Mouse (Mus musculus): ENCODE measurements around the gene Vhl. TPM values are rescaled to one million over a fixed set of nuclear protein-coding genes. Genes with fewer than 3 reads are reported as not detected.

Gene Vhl
- total RNA-seq (2021): 10 to 100 TPM in 1 of 2 experiments, 1 to 10 TPM in 1; 9.3 to 11.1 TPM
- long read RNA-seq, experiment 1, transcript Vhl-201 (3 exons, 2,792 nt): major isoform, 12 of 13 reads
- long read RNA-seq, experiment 1, partial matches to known transcripts: 0 of 13 reads
- long read RNA-seq, experiment 1, other reads (novel, unspliced or antisense): 1 of 13 reads
- long read RNA-seq, experiment 2, partial matches to known transcripts: 0 of 3 reads
- long read RNA-seq, experiment 2, other reads (novel, unspliced or antisense): 0 of 3 reads

DNA sequence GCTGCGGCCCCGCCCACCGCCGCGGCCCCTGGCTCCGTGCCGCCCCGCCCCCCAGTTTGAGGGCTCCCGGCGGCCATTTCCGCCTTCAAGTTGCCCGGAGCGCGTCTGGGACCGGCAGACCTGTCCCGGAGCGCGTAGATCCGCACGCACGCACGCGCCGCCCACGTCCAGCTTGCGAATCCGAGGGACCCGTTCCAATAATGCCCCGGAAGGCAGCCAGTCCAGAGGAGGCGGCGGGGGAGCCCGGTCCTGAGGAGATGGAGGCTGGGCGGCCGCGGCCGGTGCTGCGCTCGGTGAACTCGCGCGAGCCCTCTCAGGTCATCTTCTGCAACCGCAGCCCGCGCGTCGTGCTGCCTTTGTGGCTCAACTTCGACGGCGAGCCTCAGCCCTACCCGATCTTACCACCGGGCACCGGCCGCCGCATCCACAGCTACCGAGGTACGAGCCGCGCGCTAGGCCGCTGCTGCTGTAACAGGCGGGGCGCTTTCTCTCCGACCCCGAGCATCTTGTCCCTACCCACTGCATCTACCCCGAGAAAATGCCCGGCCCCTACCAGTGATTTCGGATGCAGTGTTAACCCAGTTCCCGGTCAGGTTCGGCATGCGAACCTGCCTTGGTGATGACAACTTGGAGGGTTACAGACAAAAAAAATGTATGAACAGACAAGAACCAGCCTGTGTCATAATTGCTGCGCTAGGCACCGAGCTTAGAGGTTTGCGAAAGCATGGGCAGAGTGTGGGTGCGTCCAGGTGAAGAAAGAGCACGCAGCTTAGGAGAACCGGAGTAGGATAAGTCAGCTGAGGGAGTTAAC is at the start of gene Vhl:
TSS of gene Vhl (plus strand) at position 19 of the 811 bp plus-strand sequence.
- peak; percentile 93 to 95 for DNase-seq

DNA sequence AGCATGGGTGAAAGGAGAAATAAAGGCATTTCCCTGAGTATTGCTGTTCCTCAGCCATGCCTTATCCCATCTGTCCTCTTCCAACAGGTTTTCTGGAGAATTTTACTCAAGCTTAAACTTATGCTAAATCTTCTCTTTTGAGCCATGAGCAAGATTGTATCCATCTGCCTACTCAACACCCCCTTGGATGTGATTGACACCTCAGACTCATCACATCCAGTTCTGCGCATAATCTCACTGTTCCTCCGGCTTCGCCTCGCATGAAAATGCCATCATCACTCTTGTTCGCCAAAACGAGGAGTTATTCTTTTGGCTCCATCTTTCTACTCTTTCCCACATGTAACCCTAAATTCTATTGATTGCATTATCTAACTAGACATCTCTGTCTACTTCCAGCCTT is 47.7 kb upstream of the Vhl start:
- no peak for DNase-seq

DNA sequence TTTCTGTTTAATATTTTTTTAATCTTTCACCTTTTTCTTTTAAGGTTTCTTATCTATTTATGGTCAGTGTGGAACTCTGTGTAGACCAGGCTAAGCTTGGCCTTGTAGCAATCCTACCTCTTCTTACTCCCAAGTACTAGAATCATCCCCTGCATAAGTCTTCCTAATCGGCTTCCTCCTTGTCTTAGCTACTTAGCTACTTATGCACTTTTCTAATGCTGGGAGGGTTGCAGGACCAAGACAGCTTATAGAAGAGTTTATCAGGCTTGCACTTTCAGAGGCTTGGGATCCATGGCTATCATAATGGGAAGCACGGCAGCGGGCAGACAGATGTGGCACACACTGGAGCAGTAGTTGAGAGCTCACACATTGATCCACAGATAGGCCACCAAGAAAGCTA is 44.5 kb upstream of the Vhl start:
- DNase-seq: no peak

DNA sequence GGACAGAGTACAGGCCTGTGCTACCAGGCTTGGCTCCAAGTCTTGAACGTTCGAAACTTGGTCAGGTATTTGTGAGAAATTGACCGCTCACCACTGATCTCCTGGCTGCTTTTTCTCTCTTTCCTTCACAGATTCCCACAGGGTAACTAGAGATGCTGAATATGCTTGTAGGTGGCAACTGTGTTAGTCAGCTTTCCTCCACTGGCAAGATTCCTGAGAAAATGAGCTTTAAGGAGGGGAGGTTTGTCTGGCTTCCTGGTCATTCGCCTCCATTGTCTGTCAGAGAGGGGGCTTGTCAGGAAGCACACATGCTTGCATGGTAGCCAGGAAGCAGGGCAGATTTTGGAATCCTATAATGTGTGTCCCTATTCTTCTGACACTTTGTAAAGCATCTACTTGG is 40.7 kb upstream of the Vhl start:
- DNase-seq: no peak

DNA sequence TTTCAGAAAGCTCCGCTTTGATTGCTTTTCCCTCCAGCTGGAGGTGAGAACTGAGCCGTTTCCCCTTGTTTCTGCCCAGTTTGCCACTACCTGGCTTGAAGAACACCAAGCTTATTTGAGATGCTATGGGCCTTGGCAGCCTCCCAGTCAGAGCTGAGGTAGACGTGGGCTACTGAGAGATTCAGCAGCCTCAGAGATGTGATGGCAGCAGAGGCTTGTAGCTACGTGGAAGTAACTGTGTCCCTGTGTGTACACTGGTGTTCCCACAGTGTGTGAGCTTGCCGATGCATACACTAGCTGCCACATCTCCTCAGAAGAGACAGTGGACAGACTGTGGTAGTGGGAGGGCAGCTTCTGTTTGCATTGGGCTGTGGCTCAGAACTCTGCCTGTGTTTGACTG is 38.7 kb upstream of the Vhl start:
- no peak for DNase-seq

DNA sequence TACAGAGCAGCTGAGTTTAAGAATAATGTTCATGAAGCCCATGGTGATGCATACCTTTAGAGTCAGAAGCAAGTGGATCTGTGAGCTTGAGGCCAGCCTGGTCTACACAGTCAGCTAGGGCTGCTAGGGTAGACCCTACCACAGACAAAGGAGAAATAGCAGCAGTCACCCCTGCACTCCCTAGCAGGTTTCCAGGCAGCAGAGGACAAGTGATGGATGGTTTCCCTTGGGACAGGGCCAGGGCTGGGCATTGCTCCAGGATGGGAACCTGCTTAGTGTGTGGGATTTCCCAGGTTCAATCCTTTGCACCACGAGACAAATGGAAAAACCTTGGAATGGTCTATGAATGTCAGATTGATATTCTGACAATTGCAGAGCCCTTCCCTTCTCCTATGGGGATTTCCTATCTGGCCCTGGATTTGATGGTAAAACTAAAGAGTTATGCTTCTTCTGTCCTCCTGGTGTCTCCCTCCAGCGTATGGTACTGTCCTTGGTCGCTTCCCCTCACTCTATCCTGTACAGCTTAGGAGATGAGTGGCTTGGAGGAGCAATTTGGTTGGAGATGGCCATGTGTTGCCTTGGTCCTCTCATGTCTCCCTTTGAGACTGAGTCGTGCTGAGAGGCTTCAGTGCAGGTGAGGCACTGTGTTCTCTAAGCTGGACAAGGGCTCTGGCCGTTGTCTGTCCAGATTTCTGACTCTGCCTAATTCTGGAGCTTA is 37.1 kb upstream of the Vhl start:
- DNase-seq: peak; percentile 9 to 24

DNA sequence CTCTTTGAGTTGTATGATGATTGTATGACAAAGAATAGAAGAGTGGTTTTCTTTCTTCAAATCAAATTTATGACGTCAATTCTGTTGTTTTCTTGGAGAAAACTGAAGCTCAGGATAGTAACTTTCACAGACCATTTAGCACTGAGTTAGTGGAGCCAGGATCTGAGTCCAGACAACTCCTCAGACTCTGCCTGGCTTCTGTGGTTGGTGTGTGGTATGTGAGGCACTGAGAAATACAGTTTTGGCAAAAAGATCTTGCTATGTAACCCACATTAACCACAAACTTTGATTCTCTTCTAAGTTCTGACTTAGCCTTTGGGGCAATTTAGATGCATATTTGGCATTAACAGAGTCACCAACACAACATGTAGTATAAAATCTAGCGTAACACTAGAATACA is 31.1 kb upstream of the Vhl start:
- no peak for DNase-seq

DNA sequence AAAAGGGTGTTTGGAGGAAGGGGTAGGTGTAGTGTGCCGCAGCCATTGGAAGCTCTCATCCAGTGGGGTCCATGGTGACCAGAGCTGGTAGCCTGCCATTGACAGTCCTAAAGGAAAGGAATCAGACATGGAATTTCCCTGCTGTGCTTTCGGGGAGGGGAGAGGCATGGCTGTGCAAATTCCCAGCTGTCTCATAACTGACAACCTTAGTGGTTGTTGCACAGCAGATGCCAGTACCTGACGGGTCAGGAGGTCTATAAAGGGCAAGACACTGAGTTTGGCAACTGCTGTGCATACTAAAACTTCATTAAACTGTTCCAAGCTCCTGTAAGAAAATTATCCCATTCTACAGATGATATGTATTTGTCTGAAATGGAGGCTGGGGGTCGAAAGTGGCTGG is 25.8 kb upstream of the Vhl start:
- no peak for DNase-seq

DNA sequence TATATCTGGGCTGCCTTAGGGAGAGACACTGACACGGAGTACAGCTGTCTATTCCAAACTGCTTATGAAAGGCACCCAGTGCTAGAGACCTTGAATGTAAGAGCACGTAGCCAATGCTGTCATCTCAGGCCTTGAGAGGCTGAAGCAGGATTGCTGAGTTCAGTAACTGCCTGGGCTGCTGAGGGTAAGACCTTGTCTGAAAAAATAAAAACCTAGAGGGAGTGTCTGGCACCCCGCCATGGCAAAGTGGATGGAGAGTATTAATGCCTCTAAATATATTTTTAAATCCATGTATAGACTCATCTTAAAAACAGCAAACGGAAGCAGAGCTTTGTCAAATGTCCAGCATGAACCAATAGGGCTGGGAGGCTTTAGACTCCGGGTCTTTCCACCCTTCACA is 23.9 kb upstream of the Vhl start:
- DNase-seq: no peak

DNA sequence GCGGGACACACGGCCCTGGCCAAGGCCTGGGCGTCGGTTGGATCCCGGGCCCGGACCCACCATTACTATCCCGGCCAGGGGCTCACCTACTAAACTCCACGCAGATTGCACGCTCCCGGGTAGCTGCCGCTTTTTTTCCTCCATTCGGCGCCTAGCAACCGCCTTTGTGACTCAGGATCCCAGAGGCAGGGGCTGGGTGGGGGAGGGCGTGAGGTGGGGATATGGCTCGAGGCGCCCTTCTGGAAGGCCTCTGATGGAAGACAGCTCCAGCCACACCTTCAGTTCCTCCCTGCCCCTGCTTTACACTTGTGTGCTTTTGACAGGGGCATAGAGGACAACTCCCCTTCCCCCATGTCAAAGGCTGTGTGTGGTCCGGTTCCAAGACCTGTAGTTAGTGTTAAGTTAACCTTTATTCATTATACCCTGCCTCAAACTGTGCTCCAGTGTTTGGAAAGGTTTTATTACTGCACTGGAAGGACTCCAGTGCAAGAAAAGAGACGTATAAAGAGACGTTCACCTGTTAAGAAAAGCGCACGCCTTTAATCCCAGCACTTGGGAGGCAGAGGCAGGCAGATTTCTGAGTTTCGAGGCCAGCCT is 23.1 kb upstream of the Vhl start, which contains the start of gene Fancd2os:
TSS of gene Fancd2os (minus strand) at position 173 of the 597 bp plus-strand sequence.
- DNase-seq: no peak

DNA sequence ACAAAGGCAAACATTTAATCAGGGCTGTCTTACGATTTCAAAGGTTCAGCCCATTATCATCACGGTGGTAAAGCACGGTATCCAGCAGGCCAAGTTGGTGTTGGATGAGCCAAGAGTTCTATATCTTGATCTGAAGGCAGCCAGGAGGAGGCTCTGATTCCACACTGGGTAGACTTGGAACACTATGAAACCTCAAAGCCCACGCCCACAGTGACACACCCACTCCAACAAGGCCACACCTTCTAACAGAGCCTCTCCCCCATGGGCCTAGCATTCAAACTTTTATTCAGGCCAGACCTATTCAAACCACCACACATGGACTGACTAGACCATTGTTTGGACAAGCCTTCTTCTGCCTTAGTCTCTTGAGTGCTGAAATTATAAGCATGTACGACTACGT is 20.9 kb upstream of the Vhl start:
- no peak for DNase-seq

DNA sequence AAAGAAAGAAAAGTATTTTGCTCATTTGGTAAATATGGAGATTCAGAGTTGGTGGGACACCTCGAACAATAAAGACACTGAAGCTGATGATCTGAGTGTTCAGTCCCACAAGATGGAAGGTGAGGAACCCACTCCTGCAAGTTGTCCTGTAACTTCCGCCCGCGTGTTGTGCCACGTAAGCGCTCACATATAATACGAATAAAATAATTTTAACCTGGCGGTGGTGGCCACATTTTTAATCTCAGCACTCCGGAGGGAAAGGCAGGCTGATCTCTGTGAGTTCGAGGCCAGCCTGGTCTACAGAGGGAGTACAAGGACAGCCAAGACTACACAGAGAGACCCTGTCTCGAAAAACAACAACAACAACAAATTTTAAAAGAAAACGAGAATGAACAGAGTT is 19.8 kb upstream of the Vhl start:
- DNase-seq: no peak

DNA sequence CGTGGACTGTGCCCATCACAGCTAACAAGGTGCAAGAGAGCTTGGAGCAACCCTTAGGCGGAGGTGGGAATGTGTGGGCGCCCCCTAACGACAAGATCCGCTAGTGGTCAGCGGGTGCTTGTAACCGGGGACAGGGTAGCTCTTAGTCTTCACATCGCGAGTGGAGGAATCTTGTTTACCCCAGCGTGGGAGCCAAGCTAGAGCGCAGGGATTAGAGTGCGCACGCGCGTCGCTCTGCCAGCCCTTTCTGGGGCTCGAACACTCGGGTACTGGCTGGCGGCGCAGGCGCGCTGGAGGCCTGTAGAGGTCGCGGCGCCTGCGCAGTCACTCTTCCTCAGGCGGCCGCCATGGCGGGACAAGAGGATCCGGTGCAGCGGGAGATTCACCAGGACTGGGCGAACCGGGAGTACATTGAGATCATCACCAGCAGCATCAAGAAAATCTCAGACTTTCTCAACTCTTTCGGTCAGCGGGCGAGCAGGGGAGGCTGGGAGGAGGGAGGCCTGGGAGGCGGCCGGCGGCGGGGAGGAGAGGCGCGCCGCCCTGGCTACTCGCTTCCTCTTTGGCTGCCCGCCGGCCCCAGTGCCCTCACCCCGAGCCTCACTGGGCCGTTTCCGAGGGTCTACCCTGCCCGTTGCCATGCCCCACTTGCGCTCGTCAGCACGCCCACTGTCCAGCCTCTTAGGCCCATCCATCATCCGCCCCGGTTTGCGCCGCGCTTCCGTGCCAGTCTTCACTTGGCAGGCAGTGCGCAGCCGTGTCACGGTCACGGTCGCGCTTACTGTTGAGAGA is 19.1 kb upstream of the Vhl start, which contains the start of gene Brk1:
TSS of gene Brk1 (plus strand) at position 341 of the 792 bp plus-strand sequence.
- DNase-seq: peak; percentile 92 to 93

DNA sequence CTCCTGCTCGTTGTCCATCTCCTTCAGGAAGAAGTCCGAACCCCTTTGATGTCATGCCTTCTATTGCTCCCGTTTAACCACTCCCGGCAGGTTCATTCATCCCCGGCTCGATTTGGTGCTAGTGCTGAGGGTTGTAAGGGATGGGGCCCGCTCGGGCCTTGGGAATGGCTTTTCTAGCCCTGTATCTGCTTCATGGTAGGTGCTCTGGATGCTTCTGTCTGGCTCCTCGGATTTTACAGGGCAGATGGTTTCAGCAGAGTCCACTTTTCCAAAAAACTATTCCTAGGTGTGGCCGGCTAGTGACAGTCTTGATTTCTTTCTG is 18.6 kb upstream of the Vhl start:
- DNase-seq: no peak

DNA sequence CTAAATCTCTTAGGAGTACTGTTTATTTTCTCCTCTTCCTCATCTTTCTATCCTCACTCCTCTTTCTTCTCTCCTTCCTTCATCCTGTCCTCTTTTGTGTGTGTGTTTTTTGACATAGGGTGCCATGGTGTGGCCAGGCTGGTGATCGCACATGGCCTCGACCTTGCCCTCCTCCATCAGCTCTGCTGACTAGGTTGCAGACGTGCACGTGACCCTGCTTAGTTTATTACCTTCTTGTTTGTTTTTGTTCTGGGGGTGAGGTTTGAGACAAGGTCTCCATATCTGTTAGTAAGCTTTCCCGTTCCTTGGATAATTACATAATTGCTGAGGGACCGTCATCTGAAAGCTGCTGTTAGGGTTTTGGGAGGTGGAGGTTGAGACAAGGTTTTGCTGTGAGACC is 14.9 kb upstream of the Vhl start:
- DNase-seq: no peak

DNA sequence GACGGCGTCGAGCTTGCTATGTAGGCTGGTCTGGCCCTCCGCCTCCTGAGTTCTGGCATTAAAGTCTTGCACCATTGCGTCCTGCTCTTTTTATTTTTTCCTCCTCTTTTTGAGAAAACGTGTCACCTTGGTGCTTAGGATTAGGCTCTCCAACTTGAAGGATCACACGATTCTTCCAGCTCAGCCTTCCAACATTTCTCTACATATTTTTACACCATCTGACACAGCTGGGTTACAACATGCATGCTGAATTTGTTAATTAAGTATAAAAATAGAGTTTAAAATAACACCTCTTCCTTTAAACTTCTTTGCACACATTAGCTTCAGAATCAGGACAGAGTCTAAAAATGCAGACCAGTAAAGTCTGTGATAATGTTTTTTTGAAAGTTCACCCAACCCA is 14.5 kb upstream of the Vhl start:
- DNase-seq: no peak

DNA sequence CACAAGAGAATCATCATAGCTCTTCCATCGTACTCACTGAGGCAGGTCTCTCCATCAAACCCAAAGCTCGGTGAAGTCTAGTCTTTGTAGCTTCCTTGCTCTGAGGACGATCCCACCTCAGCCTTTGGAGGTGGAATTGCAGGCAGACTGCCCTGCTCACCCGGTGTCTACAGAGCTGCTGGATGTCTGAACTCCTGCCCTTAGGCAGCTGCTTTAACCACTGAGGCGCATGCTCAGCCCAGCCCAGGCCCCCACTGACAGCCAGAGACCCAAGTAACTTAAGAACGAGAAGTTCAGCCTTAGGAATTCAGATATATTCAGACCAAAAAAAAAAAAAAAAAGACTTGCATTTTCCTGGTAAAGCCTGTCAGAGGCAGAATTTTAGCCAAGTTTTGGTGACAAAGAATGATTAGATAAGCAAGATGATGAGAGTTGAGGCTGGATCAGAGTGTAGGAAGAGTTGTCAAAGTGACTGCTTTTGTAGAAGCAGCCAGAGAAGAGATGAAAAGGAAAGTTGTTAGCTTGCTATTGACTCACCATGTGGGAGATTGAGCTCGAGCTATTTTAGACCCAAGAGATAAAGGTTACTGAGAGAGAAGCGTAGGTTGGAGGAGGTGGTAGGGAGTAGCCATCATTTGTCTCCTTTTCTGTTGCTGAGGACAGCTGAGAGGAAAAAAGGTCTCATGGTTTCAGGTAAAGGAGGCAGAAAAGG is 11.3 kb upstream of the Vhl start:
- DNase-seq: peak; percentile 20 to 24

DNA sequence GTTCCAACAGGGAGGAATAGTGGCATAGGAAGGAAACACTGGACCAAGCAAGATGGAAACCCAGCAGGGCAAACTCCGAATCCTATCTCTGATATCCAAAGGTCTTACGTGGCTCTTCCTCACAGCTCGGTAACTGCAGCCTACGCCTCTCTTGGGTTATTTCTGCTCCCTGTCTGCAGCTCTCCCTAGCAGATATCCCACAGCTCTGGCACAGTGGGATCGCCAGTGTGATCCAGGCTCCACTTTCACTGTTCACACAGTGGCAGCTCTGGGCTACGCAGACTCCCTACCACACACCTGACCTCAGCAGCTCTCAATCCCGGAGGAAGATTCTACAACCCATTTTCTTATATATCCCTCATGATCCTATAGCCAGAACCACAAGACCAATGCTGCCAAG is 9.6 kb upstream of the Vhl start:
- DNase-seq: no peak

DNA sequence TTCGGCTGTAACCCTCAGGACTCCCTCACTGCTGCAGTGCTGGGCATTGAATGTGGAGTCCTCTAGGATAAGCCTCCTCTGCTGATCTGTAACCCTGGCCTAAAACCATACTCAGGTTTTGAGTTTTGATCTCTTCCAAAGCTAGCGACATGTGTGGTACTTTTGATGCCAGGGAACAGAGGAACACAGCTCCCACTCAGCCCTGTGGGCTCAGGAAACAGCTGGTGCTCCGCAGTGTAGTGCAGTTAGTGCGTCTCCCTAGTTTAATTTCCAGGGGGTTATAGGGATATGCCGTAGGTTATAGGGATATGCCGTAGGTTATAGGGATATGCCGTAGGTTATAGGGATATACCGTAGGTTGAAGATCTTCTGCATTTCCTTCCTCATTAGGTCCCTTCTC is 8.8 kb upstream of the Vhl start:
- no peak for DNase-seq

DNA sequence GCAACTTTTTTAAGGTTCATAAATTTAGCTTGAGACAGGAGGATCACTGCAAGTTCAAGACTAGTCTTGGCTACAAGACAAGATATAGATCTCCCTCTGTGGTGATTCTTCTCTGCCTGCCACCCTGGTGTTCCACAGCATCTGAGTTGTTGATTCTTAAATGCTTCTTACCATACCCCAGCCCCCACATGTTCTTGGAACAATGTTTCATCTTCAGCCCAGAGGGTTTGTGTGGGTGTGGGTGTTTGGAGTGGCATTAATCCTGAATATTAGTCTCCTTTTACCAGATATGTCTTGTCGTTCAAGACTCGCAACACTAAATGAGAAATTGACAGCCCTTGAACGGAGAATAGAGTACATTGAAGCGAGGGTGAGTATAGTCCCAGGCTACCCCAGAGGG is 8.3 kb upstream of the Vhl start:
- no peak for DNase-seq

DNA sequence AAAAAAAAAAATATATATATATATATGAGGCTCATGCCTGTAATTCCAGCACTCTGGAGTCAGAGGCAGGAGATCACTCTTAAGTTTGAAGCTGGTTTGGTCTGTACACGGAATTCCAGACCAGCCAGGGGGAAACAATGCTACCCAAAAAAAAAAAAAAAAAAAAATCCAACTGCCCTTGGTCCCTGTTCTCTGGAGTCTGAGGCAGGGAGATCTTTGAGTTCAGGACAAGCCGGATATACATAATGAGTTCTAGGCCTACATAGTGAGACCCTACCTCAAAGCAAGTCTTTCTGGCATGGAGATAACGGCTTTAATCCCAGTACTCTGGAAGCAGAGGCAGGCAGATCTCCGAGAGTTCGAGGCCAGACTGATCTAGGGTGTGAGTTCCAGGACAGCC is 373 bp upstream of the Vhl start:
- DNase-seq: no peak

All from heart, adult 18-20 months (tissue).